Mouse (Mus musculus) C2C12 (cell line): Measurements from ENCODE around the gene Zgpat. TPM values are rescaled to one million over a fixed set of nuclear protein-coding genes. Genes with fewer than 3 reads are reported as not detected.

Source experiments
- H3K27me3 ChIP-seq: one replicate; pipeline ENCODE4 v1.6.1; 2011; ENCODE audit not compliant: control insufficient read depth, insufficient read depth, insufficient read length
- H3K36me3 ChIP-seq: one replicate; pipeline ENCODE4 v1.6.1; 2011; ENCODE audit not compliant: control insufficient read depth, insufficient read depth
- H3K4me3 ChIP-seq: one replicate; pipeline ENCODE4 v1.5.1; 2011; ENCODE audit warnings: mild to moderate bottlenecking, control low read depth; ENCODE audit not compliant: poor library complexity, insufficient read depth, severe bottlenecking
- H3K79me2 ChIP-seq: one replicate; pipeline ENCODE4 v1.6.1; 2011; ENCODE audit not compliant: control insufficient read depth, insufficient read depth
- H3K79me3 ChIP-seq: one replicate; pipeline ENCODE4 v1.6.1; 2011; ENCODE audit warnings: low read depth, control low read depth
- H3ac ChIP-seq: one replicate; pipeline ENCODE3; 2011; ENCODE audit warnings: low read depth; ENCODE audit not compliant: control insufficient read depth, insufficient read length
- CEBPB ChIP-seq: IDR thresholded peaks from one replicate; pipeline ENCODE4 v1.6.1; 2011; ENCODE audit warnings: low read depth, mild to moderate bottlenecking, control low read depth, moderate library complexity
- CTCF ChIP-seq: IDR thresholded peaks from one replicate; pipeline ENCODE4 v1.5.1; 2011; ENCODE audit not compliant: control insufficient read depth, insufficient read depth, insufficient read length
- FOSL1 ChIP-seq: IDR thresholded peaks from one replicate; pipeline ENCODE4 v1.8.0; 2011; ENCODE audit warnings: mild to moderate bottlenecking, low read length; ENCODE audit not compliant: poor library complexity, insufficient read depth, severe bottlenecking
- MAX ChIP-seq: IDR thresholded peaks from one replicate; pipeline ENCODE4 v1.6.1; 2011; ENCODE audit warnings: mild to moderate bottlenecking, control low read depth
- MYOD1 ChIP-seq: IDR thresholded peaks from one replicate; pipeline ENCODE4 v1.6.1; 2011; ENCODE audit warnings: low read depth; ENCODE audit not compliant: control insufficient read depth, insufficient read length
- MYOG ChIP-seq: IDR thresholded peaks from one replicate; pipeline ENCODE4 v1.6.1; 2011; ENCODE audit not compliant: control insufficient read depth, insufficient read length; ENCODE audit errors: extremely low read depth
- USF1 ChIP-seq: IDR thresholded peaks from one replicate; pipeline ENCODE4 v1.6.1; 2011; ENCODE audit warnings: low read depth, mild to moderate bottlenecking, control low read depth, moderate library complexity
- polyA plus RNA-seq: library from polyadenylated mRNA; unstranded; fragments of >200 nt; fragmentation: generic; extraction: Trizol; gene quantifications from one replicate; pipeline ENCODE4 v1.2.1, GENCODE M21; 2012; ENCODE audit warnings: missing spikeins

Gene Zgpat
- polyA plus RNA-seq, 1 experiment, result 16.5 TPM

DNA sequence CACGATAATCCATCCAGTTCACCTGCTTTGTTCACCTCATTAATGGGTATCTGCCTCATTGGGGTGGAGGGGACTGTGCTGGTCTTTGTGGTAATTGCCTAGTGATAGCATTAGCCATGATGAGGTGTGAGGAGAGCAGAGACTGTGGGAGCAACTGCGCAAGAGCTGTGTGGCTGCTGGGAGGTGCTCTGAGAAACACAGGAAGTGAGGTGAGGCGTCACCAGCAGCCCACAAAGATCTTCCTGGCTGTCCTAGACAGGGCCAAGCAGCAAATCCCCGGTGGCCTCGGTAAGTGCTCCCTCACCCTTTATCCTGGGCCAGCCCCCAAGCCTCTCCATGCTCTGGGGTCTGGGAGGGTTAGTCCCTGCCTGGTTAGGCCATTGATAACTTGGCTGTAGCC, 16.4 kb downstream of the Zgpat start:
- H3K36me3 ChIP-seq, result peaks cover 34% of the 10 kb centered on the region
- TF ChIP-seq CEBPB, result no peak
- no peak for TF ChIP-seq FOSL1
- TF ChIP-seq MYOG, result no peak
- TF ChIP-seq MAX, result no peak
- TF ChIP-seq CTCF, result no peak
- TF ChIP-seq USF1, result no peak
- no peak for TF ChIP-seq MYOD1
- H3K79me3 ChIP-seq, result peaks cover 11% of the 10 kb centered on the region
- H3ac ChIP-seq, result no peak overlapping the region
- no peak overlapping the region for H3K4me3 ChIP-seq
- H3K79me2 ChIP-seq, result peaks cover 27% of the 10 kb centered on the region
- no peaks in the 10 kb centered on the region for H3K27me3 ChIP-seq

DNA sequence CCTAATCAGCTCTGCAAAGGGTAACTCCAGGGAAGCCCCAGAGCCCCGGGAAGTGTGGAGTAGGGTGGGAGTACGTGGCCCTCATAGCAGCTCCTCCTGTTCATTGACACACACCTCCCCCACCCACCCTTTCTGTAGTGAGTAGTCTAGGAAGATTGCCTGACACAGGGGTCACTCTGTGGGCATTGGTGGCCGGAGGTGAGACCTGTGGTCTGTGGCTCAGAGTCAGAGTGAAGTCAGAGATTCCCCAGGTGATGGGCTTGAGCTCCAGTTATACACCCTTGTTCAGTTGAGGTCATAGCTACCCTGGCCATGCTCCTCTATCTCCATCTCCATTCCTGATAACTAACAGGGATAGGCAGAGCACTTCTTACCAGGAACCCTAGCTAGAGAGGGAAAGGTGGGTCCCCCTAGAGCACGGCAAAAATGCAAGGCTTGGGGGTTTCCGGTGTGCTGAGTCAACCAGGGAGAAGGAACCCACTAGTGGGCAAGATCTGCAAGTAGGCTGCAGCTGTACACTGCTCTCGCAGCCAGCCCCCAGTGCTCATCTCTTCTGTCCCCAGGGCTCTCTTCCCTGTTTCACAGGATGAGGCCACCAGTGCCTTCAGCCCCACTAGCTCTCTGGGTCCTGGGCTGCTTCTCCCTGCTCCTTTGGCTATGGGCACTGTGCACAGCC, 17.0 kb downstream of the Zgpat start:
- Histone ChIP-seq H3K79me3 (peaks cover 6% of the 10 kb centered on the region), H3K79me2 (peaks cover 20% of the 10 kb centered on the region), H3ac (no peak overlapping the region), H3K36me3 (peaks cover 41% of the 10 kb centered on the region), H3K27me3 (no peaks in the 10 kb centered on the region), H3K4me3 (no peak overlapping the region)
- TF ChIP-seq MYOD1 (no peak), MAX (no peak), MYOG (no peak), CTCF (no peak), USF1 (no peak), FOSL1 (no peak), CEBPB (no peak)

DNA sequence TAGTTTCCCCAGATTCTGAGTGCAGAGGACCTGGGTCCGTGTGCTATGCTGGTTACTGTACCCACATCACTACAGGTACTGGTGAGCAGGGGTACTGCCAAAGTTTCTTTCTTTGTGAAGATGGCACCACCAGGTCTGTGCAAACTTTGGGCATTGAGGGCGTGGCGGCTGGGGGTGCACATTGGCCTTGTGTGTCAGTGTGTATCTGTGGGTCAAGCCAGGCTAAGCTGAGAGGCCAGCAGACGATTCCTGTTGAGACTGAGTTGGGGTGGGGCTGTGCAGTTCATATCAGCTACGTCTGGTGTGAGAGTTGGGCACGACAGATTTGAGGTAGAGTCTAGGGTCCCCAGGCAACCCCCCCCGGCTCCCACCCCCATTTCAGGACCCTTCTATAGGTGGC, 19.7 kb downstream of the Zgpat start:
- Histone ChIP-seq H3K79me2 (no peaks in the 10 kb centered on the region), H3K27me3 (no peaks in the 10 kb centered on the region), H3K79me3 (no peaks in the 10 kb centered on the region), H3ac (no peak overlapping the region), H3K4me3 (no peak overlapping the region), H3K36me3 (peaks cover 37% of the 10 kb centered on the region)
- TF ChIP-seq CTCF (no peak), USF1 (no peak)

DNA sequence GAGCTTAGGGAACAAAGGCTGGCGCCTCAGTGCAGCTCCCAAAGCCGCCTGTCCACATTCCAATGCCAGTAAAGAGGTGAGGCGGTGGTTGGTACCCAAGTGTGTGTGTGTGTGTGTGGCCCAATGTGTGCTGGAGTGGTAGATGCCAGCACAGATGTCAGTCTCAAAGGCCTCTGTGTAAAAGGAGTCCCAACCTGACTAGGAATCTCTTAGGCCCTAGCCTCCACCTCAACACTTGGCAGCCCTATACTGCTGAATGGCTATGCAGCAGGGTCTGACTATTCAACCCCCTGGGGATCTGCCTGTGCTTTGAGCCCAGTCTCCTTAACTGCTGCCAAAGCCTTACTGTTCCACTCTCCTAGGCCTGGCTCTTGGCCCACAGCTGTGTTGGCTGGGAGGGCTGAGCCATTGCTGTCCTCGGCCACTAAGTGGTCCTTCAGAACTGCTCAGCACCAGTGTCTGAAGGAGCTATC, 20.2 kb downstream of the Zgpat start:
- H3K4me3 ChIP-seq, result no peak overlapping the region
- no peak overlapping the region for H3ac ChIP-seq
- peaks cover 36% of the 10 kb centered on the region for H3K36me3 ChIP-seq
- TF ChIP-seq MYOD1 (no peak), MAX (no peak), CEBPB (no peak), MYOG (no peak), USF1 (no peak), CTCF (no peak), FOSL1 (no peak)
- H3K79me2 ChIP-seq, result no peaks in the 10 kb centered on the region
- H3K27me3 ChIP-seq, result no peaks in the 10 kb centered on the region
- no peaks in the 10 kb centered on the region for H3K79me3 ChIP-seq

DNA sequence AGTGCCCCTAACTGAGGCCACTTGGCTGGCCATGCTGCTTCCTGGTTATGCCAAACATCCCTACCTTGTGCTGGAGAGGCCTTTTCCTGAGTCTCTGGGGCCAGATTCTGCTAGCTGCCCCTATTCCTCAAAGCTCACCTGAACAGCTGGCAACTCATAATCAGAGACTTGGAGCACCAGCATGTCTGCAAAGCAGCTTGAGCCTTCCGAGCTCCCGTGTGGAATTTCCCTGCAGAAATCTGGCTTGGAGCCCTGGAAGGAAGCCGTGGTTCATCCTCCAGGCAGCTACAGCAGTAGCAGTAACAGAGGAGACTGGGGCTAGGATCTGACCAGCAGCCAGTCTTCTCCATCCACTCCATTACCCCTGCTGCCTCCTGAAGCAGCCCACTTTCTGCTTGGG, 21.2 kb downstream of the Zgpat start:
- Histone ChIP-seq H3K79me3 (no peaks in the 10 kb centered on the region), H3K36me3 (peaks cover 27% of the 10 kb centered on the region), H3K4me3 (no peak overlapping the region), H3ac (no peak overlapping the region), H3K79me2 (no peaks in the 10 kb centered on the region), H3K27me3 (no peaks in the 10 kb centered on the region)
- TF ChIP-seq MYOG (no peak), MAX (no peak), USF1 (no peak), FOSL1 (no peak), CTCF (no peak), MYOD1 (no peak), CEBPB (no peak)

DNA sequence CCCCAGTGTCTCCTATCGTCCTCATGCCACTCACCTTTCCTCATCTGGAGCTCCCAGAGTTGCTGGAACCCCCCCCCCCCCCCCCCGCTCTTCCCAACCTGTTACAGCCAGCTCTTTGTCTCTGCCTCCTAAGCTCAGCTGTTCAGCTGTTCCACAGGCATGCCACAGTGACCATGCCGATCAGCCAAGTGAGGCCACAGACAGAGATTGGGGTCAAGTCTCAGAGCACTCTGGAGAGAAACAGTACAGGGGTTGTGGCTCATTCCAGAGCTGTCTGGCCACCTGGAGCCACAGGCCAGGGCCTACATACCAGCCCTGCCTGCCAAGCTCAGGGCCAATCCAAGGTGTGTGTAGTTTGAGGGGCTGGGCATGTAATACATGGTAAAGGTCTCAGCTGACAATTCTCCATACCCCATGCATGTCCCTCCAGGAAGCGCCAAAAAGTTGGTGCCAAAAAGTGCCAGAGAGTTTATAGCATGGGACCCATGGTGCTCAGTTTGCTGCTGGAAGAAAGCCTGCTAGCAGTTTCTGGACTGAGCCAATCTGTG, 22.0 kb downstream of the Zgpat start:
- Histone ChIP-seq H3K79me2 (no peaks in the 10 kb centered on the region), H3K27me3 (no peaks in the 10 kb centered on the region), H3K36me3 (peaks cover 22% of the 10 kb centered on the region), H3K79me3 (no peaks in the 10 kb centered on the region), H3ac (no peak overlapping the region), H3K4me3 (no peak overlapping the region)
- TF ChIP-seq FOSL1 (no peak), USF1 (no peak), CTCF (no peak), MYOG (no peak), CEBPB (no peak), MYOD1 (no peak), MAX (no peak)
